In the genomic region with DNA sequence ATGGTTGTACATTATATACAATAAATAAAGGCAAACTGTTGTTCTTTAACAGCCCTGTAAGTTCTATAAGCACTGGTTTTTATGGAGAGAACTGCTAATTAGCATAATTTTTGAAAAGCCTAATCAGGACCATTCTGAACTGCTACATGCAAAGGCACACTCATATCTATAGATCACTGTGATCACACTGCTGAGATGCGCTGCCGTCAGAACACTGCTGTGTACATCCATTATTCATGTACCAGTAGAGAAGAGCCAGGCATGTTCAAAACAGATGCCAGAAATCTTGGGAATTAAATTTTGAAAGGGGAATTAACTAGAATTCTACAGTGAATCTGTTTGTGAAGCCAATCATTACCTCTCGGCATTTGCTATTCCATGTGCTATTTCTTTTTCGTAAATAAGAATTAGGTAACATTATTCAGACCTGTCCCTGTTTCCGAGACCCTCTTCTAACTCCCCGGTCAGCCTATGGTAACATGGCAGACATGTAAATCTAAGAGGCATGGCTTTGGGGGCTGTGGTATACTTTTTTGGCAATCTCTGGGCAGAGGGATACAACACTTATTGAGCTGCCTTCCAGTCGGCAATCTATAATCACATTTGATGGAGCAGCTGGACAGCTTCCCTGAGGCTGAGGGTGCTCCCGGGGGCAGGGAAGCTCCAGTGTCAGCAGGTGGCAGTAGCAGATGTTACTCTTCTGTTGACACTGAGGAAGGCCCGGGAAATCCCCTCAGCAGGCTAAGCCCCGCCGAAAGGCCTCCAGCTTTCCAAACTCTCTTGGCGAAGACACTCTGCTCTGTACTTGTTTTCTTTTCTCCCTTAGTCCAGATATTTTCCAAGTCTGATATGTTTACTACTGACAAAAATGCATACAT, we compare ENCODE assay signal across 12 mouse cellular contexts. TPM values are rescaled to one million over a fixed set of nuclear protein-coding genes. Genes with fewer than 3 reads are reported as not detected.
A peak's percentile ranks its signal among the peaks of the same experiment; 100 is the strongest.
DNase-seq lines count a peak whose midpoint lies in the region; ATAC-seq and TF ChIP-seq lines count a peak whose summit lies in the region.
"Had no signal": no experiment of that assay in that cellular context is flagged by ENCODE, and none has a peak within 500 bp of the region (broad histone marks: within the 10 kb centered on the region; RNA-seq: fewer than 3 reads in every experiment).

No protein-coding gene starts in this region.

- H3K27me3 ChIP-seq in heart, postnatal 0 days (ENCODE audit: control insufficient read depth, insufficient read depth, low read length), result no peaks in the 10 kb centered on the region
- no peaks in the 10 kb centered on the region for H3K27me3 ChIP-seq in heart, embryonic 12.5 days (replicated peaks)
- H3K27me3 ChIP-seq in forebrain, embryonic 15.5 days, result no peaks in the 10 kb centered on the region
- H3K27me3 ChIP-seq in midbrain, embryonic 15.5 days (replicated peaks), result no peaks in the 10 kb centered on the region

- H3K36me3 ChIP-seq in heart, postnatal 0 days (replicated peaks; ENCODE audit: control insufficient read depth, insufficient read depth, low read length), result no peaks in the 10 kb centered on the region
- H3K36me3 ChIP-seq in heart, embryonic 12.5 days, result no peaks in the 10 kb centered on the region
- H3K36me3 ChIP-seq in forebrain, embryonic 15.5 days, result no peaks in the 10 kb centered on the region
- no peaks in the 10 kb centered on the region for H3K36me3 ChIP-seq in midbrain, embryonic 15.5 days (replicated peaks)

- H3K9ac ChIP-seq in heart, postnatal 0 days (replicated peaks; ENCODE audit: low read depth, low read length), result no peak overlapping the region
- H3K9ac ChIP-seq in heart, embryonic 12.5 days, result no peak overlapping the region
- H3K9ac ChIP-seq in forebrain, embryonic 15.5 days (replicated peaks), result no peak overlapping the region
- no peak overlapping the region for H3K9ac ChIP-seq in midbrain, embryonic 15.5 days

- DNase-seq in heart, postnatal 0 days (ENCODE audit: low spot score), result no peak
- DNase-seq in R1 (ENCODE audit: low read depth, low spot score) (peak; percentile 10), adipocyte (ENCODE audit: low spot score) (no peak)
- DNase-seq in layer of hippocampus, adult 9-10 months (ENCODE audit: low spot score), result no peak
- DNase-seq in gastrocnemius, postnatal 25 days, result no peak

- 55% methylated on average over 12 of the region's 12 CpGs for WGBS in heart, postnatal 0 days
- WGBS in heart, embryonic 12.5 days, result 51% methylated on average over 12 of the region's 12 CpGs
- 57% methylated on average over 12 of the region's 12 CpGs for WGBS in forebrain, embryonic 15.5 days
- 35% methylated on average over 12 of the region's 12 CpGs for WGBS in midbrain, embryonic 15.5 days

- no peak overlapping the region for H3K4me2 ChIP-seq in heart, postnatal 0 days (ENCODE audit: low read depth, low read length)
- H3K4me2 ChIP-seq in heart, embryonic 12.5 days, result no peak overlapping the region
- no peak overlapping the region for H3K4me2 ChIP-seq in forebrain, embryonic 15.5 days (replicated peaks)
- H3K4me2 ChIP-seq in midbrain, embryonic 15.5 days, result no peak overlapping the region

- H3K27ac ChIP-seq in heart, postnatal 0 days (ENCODE audit: low read depth), result no peak overlapping the region
- no peak overlapping the region for H3K27ac ChIP-seq in heart, embryonic 12.5 days (ENCODE audit: poor library complexity, severe bottlenecking)
- H3K27ac ChIP-seq in forebrain, embryonic 15.5 days (replicated peaks), result no peak overlapping the region
- H3K27ac ChIP-seq in midbrain, embryonic 15.5 days, result no peak overlapping the region
- H3K27ac ChIP-seq: left cerebral cortex, adult 2 months had no signal

- no peak overlapping the region for H3K4me3 ChIP-seq in heart, postnatal 0 days (ENCODE audit: low read depth, low read length)
- H3K4me3 ChIP-seq in heart, embryonic 12.5 days, result no peak overlapping the region
- no peak overlapping the region for H3K4me3 ChIP-seq in forebrain, embryonic 15.5 days
- no peak overlapping the region for H3K4me3 ChIP-seq in midbrain, embryonic 15.5 days
- H3K4me3 ChIP-seq: left cerebral cortex, adult 2 months had no signal

- H3K9me3 ChIP-seq in heart, postnatal 0 days (replicated peaks; ENCODE audit: control insufficient read depth, low read length), result no peaks in the 10 kb centered on the region
- no peaks in the 10 kb centered on the region for H3K9me3 ChIP-seq in heart, embryonic 12.5 days (replicated peaks)
- no peaks in the 10 kb centered on the region for H3K9me3 ChIP-seq in forebrain, embryonic 15.5 days
- H3K9me3 ChIP-seq in midbrain, embryonic 15.5 days, result no peaks in the 10 kb centered on the region

- ATAC-seq in heart, postnatal 0 days (ENCODE audit: insufficient read depth, low read depth), result no peak
- ATAC-seq in heart, embryonic 12.5 days (ENCODE audit: insufficient number of reproducible peaks, low FRiP score), result no peak
- ATAC-seq in forebrain, embryonic 15.5 days (replicated peaks), result peak; percentile 92
- ATAC-seq in midbrain, embryonic 15.5 days (replicated peaks), result peak; percentile 84

- no peaks in the 10 kb centered on the region for H3K4me1 ChIP-seq in heart, postnatal 0 days (ENCODE audit: control insufficient read depth, insufficient read depth)
- no peaks in the 10 kb centered on the region for H3K4me1 ChIP-seq in heart, embryonic 12.5 days (replicated peaks)
- no peaks in the 10 kb centered on the region for H3K4me1 ChIP-seq in forebrain, embryonic 15.5 days
- no peaks in the 10 kb centered on the region for H3K4me1 ChIP-seq in midbrain, embryonic 15.5 days

- no peak for TF ChIP-seq EP300 in heart, postnatal 0 days (IDR thresholded peaks at IDR 0.05; ENCODE audit: low read depth)

- TF ChIP-seq CTCF in heart, postnatal 0 days (IDR thresholded peaks at IDR 0.05; ENCODE audit: low read depth), result peak; percentile 13; the same call in 1 of the 2 replicates

RNA-seq across cellular contexts. Expression of gene Cyyr1, which starts 25.2 kb away (rescaled TPM):
- total RNA-seq in heart, postnatal 0 days (2014; rRNA removed; ENCODE audit: low replicate concordance), result 9.1 and 10.5 TPM in 2 replicates
- 7.1 and 8.9 TPM in 2 replicates for polyA plus RNA-seq in heart, postnatal 0 days (2015; fragmentation: Nextera tagmentation; extraction: Ambion mirVana)
- 3.4 and 4.3 TPM in 2 replicates for polyA plus RNA-seq in heart, embryonic 12.5 days (2016; fragmentation: Nextera tagmentation; extraction: Ambion mirVana)
- 2.0 and 2.6 TPM in 2 replicates for polyA plus RNA-seq in forebrain, embryonic 15.5 days (2015; fragmentation: Nextera tagmentation; extraction: Ambion mirVana)
- 2.4 and 2.7 TPM in 2 replicates for polyA plus RNA-seq in midbrain, embryonic 15.5 days (2015; fragmentation: Nextera tagmentation; extraction: Ambion mirVana)
- total RNA-seq in gastrocnemius, postnatal 25 days (2021), result 10 to 100 TPM in 1 of 2 experiments, 1 to 10 TPM in 1; 9.5 to 11.4 TPM
- total RNA-seq: granulocyte monocyte progenitor cell, adult 5-6 weeks; MEL; monocyte, adult 5-6 weeks had no signal

Comparison
In these comparisons a context has a peak if more than half of its experiments do, and no peak if none do; other contexts are left out.
1. ATAC-seq: peak in forebrain, embryonic 15.5 days (single experiment) and midbrain, embryonic 15.5 days (single experiment); none in heart, postnatal 0 days (single experiment) and heart, embryonic 12.5 days (single experiment).